Mouse (Mus musculus) liver, embryonic 14.5 days (tissue): ENCODE data around the gene Slc35b1.

Experiments
- CTCF ChIP-seq: IDR thresholded peaks from 2 replicates; pipeline ENCODE4 v1.5.1; 2016; ENCODE audit warnings: antibody characterized with exemption, low read depth, control low read depth
- EP300 ChIP-seq: IDR thresholded peaks from 2 replicates; pipeline ENCODE4 v1.6.1; 2016; ENCODE audit warnings: antibody characterized with exemption, low read depth

DNA sequence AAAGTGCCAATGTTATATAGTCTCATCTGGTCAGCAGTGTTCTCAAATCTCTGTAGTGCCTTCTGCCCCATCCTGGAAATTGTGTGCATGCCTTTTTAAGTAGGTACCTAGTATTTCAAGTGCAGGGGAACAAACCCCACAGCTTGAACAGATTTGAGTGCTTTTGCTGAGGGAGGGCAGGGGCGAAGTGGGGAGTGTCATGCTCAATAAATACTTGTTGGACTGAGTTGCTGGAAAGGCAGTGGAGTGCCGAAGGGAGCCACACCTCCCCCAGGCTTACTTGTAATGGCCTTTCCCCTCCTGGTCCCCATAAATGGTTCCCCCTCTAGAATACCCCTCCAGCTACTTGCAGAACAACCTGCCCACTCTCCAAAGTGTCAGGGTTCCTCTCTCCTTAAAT is 40.3 kb upstream of the Slc35b1 start:
- TF ChIP-seq CTCF (no peak), EP300 (no peak)
